Mouse (Mus musculus) layer of hippocampus, postnatal 25 days (tissue): ENCODE data around the gene Mybbp1a. TPM values are rescaled to one million over a fixed set of nuclear protein-coding genes. Genes with fewer than 3 reads are reported as not detected.

Experiments used
- DNase-seq, 2 experiments: peaks; one replicate each; pipeline ENCODE4 v3.0.0; 2022; ENCODE audit warnings: mixed read lengths in 2 of 2, low spot score in 1 of 2; ENCODE audit errors: extremely low spot score in 1 of 2
- total RNA-seq, 2 experiments: library from RNA; stranded (reverse); gene quantifications; 2 replicates each; pipeline ENCODE4 v1.2.3; 2021

The Mybbp1a gene
- total RNA-seq, 2 experiments from 2014 or later, result 48.3 to 54.0 TPM

DNA sequence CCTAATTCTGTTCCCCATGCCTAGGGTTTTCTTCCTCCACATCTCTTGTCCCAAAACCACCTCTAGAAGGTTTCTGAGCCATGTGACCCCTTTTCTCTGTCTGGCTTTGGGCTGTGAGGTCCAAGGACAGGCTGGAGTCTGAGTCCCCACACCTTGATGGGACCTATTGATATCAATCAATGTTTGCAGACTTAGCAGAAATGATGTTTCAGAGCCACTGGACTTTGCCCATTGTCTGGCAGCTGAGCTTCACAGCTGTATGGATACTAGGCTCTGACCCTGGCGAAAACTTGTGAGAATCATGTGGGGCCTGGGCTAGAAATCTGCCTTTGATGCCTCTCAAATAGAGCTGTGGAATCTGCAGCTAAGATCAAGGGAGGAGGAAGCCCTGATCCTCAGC, 55.6 kb downstream of the Mybbp1a start:
- DNase-seq, result no peak

DNA sequence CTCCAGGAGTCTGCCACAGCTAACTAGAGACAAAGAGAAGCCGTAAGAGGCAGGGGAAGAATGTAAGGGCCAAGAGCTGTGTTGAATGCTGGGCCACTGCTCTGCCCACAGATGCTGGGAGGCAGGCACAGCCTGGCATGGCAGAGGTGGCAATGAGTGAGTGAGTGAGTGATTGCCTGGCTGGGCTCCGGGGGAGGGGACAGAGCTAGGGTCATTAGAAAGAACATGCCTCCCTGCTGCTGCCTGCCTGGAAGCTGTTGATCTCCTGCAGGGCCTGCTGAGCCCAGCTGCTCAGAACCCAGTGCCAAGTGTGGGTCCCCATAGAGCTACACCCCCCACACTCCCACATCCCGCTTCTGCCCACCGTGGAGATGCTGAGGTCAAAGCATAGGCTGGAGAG, 56.2 kb downstream of the Mybbp1a start:
- DNase-seq, result no peak

DNA sequence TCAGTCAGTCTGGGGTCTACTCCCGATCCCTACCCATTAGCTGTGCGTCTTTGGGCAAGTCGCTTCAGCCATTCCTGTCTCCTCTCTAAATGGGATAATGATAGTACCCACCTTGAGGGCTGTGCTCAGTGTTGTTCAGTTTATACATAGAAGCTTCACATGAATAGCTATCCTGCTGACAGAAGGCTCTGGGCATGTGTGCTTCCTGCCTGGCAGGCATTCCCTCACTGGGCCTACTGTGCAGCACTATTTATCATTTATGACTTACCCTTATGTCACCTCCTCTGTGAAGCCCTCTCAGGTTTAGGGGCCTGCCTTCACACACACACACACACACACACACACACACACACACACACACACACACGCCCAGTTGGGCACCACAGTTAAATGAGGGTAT, 59.0 kb downstream of the Mybbp1a start:
- no peak for DNase-seq

Other genes with a start within 250 kb of the Mybbp1a start
- 10 to 100 TPM in 1 of 2 experiments, 1 to 10 TPM in 1; 8.2 to 12.9 TPM for gene Gm43951, start 234.5 kb upstream of the Mybbp1a start, total RNA-seq
- gene 4933427D14Rik, start 233.9 kb upstream of the Mybbp1a start, total RNA-seq, result 10 to 100 TPM; 21.1 to 27.1 TPM
- gene Txndc17, start 233.8 kb upstream of the Mybbp1a start, total RNA-seq, result 10 to 100 TPM; 31.8 to 36.8 TPM
- gene Med31, start 225.8 kb upstream of the Mybbp1a start, total RNA-seq, result 10 to 100 TPM; 14.5 to 16.4 TPM
- 10 to 100 TPM in 1 of 2 experiments, 1 to 10 TPM in 1; 9.9 to 12.2 TPM for gene Slc13a5, start 174.1 kb upstream of the Mybbp1a start, total RNA-seq
- gene Xaf1, start 139.7 kb upstream of the Mybbp1a start, total RNA-seq, result 1 to 10 TPM; 2.4 to 3.3 TPM
- gene Fbxo39, start 126.9 kb upstream of the Mybbp1a start, total RNA-seq, result not detected
- gene Tekt1, start 78.9 kb upstream of the Mybbp1a start, total RNA-seq, result 1 to 10 TPM; 2.7 to 3.1 TPM
- 1 to 10 TPM; 2.0 to 3.0 TPM for gene Smtnl2, start 29.6 kb upstream of the Mybbp1a start, total RNA-seq
- under 1 TPM in 1 of 2 experiments, not detected in 1; 0.20 TPM for gene Ggt6, start 5.8 kb upstream of the Mybbp1a start, total RNA-seq
- gene Spns2, start 48.5 kb downstream of the Mybbp1a start, total RNA-seq, result 10 to 100 TPM; 95.8 to 97.0 TPM
- gene Spns3, start 109.2 kb downstream of the Mybbp1a start, total RNA-seq, result under 1 TPM; 0.15 to 0.28 TPM
- gene Ube2g1, start 165.9 kb downstream of the Mybbp1a start, total RNA-seq, result 10 to 100 TPM; 45.6 to 49.2 TPM
- gene Ankfy1, start 248.7 kb downstream of the Mybbp1a start, total RNA-seq, result 10 to 100 TPM; 31.3 to 35.9 TPM